Mouse (Mus musculus) neural tube, embryonic 10.5 days (tissue): Measurements from ENCODE around the gene Btbd9.

Experiments
- DNase-seq: peaks from one replicate; pipeline ENCODE4 v3.0.0-alpha.2; 2017; ENCODE audit warnings: low spot score; ENCODE audit errors: extremely low spot score

Btbd9 gene

GRCm38 (mm10) chr17:30215741-30216140 lies 360.5 kb downstream of the Btbd9 start:
- DNase-seq = no peak

DNA sequence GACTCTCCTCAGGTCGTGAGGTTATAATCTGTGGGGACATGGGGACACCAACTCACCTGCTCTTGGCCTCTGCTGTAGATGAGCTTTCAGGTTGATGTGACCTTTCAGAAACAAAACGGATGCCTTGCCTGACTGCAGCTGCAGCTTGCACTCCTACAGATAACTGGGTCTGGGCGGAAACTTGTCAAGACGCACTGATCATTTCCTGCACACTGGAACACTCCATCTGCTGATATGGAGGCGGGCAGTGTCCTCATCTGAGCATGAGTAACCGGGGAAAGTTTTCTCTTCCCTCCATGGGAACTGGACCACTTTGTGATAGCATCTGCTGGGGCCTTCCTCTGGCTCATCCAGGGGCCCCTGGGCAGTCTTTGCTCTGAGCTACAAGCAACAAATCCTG lies 361.9 kb downstream of the Btbd9 start:
- DNase-seq = no peak

DNA sequence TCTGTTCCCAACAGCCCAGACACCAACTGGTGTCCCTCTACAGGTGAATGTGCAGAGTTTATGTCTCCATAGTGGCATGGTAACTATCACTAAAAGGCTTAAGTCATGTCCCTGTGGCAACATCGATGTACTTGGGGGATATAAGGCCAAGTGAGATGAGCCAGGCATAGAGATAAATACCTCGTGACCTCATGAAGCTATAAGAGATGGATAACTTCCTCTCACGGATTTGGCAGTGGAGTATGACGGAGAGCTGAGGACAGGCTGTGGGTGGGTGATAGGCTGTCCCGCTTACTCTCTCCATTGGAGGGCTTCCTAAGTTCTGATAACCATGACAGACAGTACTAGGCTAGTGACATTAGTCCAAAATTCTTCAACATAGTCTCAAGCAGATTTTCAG lies 362.9 kb downstream of the Btbd9 start:
- DNase-seq = no peak

GRCm38 (mm10) chr17:30212647-30213046 lies 363.6 kb downstream of the Btbd9 start:
- no peak for DNase-seq

DNA sequence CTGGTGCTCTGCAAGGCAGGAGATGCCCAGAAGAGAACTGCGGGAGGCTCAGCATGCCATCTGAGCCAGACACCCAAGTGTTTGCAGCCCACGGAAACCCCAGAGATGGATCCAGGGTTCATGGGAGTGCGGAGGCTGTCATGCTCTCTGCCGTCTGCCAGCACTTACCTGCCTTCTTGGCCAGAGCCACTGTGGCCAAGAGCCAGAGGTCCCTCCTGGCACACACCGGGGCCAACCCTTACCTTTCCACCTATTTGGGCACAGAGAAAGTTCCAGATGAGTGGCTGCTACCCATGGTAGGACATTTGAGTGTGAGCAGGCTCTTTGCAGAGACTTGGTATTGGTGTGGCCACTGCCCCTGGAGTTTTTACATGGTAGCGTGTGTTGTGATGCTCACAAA lies 365.4 kb downstream of the Btbd9 start:
- no peak for DNase-seq

DNA sequence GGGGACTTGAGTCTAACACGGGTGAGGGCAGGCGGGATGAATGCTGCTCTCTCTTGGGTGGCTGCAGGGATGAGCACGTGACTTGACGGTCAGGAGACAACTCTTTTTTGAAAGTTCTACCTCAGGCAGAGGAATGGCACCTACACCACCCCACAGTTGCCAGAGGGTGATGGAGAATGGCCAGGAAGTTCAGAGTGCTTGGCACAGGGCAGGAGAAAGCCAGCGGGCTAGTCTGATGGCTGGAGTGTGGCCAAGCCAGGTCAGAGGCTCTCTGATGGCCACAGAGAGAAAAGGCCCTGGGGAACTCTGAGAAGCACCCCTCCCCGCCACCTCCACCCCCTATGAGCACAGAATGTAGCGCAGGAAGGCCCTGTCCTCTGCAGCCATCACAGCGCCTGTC lies 366.0 kb downstream of the Btbd9 start:
- DNase-seq = no peak

DNA sequence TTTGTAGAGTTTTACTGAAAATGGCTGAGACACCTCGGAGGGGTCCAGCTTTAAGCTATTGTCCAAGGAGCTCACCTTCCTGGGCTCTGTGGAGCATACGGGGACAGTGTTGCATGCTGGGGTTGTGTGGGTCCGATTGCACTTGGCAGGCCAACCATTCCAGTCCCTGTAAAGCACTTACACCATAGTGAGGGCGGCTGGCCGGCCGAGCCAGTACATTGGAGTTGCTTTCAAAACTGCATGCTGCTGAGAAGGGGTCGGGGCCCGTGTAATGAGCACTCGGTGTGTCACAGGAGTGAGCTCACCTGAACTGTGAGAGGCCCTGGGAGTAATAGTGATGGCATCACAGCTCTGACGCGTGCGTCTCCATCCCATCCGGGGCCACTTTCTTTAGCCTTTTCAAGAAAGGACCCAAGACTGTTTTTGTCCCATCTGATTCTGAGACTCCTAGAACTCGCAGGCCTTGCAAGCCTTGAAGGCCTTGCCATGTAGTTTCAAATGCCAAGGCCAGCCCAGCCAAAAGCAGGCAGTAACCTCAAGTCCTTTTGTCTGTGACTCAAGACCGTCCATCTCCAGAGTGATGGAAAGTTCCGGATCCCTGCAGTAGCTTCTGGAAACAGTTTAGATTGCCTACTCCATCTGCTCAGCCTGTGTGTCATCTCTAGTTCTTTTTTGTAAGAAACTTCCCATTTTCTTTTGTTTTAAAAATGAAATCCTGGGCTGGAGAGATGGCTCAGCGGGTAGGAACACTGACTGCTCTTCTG lies 371.0 kb downstream of the Btbd9 start:
- no peak for DNase-seq

- DNase-seq = no peak
These were observed 376.0 kb downstream of the Btbd9 start for GRCm38 (mm10) chr17:30200283-30200682.

DNA sequence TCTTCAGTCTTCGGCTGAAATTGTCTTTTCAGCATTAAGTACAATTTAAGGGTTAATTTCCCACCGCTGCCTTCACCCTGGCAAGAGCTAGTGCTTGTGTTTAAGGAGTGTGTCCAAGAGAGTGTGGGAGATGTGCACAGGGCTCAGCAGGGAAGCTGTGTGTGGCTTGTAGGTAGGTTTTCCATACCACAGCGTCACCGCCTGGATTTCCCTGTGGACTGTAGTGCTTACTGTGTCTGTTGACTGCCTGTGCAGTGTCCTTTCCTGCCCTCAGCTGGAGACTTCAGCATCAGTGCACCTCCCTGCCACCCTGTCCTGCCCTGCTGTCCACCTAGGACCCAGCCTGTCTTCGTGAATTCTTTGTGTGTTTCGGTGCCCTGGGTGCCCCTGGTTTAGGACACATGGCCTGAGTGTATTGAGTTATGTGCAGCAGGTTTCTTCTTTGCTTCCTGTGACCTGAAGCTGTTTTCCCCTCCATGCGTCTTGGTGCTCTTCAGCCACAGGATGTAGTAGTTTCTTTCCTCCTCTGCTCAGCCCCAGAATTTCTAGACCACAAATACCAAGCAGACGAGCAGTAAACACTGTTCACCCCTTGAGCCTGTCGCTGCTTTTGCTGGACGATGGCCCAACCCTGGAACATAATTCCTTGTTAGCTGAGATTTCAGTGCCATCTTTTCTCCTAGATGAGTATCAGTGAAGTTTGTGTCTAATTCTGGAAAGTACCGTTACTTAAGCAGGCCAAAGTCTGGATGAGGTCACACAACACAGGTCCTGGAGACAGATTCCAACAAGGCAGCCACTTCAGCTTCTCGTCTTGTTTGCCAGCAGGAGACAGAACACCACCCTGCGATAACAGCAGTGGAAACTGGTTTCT lies 376.7 kb downstream of the Btbd9 start:
- DNase-seq = no peak

DNA sequence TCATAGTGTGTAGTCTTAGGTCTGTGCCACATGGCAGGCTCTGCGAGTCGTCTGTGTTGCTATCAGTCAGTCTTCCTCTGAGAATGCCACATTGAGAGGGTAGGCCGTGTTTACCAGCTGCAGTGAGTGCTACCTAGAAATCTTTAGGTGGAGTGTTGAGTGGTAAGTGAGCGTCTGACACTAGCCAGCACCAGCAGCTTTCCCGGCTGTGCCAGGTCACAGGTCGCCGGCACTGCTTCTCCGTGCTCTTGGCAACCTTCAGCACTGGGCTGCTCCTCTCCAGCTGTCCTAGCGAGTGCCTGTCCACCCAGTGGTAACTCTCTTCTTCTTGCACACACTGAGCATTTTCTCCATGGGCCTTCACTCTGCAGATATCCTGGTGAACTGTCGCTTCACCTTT lies 377.9 kb downstream of the Btbd9 start:
- DNase-seq = no peak

DNA sequence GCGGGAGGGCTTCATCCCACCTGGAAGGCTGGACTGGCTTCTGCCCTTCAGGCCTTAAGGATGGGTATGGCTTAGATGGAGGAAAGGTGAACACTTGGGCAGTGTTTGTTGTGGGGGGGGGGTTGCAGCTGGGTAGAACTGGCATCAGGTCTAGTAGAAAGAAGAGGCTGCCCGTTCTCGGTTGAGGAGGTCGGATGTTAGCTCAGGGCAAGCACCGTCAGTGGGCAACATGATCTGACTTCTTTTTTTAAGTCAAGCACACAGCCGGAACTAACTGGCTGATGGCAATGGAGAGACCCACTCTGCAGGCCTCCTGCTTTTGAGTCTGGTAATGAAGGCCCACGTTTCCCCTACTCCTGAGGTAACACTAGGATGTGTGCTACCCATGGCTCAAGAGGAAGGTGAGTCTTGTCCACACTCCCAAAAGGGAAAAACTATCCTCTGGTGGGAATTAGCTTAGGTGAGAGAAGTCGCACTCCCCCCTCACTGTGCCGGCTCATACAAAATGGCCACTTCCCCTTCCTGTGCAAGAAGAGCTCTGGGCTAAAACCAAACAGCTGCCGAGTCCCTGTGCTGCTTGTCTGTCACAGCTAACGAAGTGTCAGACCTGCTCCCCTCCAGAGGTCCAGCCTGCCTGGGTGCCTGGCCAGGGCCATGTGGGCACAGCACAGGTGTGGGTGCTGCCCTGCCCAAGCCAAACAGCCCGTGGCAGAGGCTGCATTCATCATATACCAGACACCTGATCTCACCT lies 378.8 kb downstream of the Btbd9 start:
- DNase-seq = no peak

- no peak for DNase-seq
These were observed 379.6 kb downstream of the Btbd9 start for GRCm38 (mm10) chr17:30196401-30197279.

DNA sequence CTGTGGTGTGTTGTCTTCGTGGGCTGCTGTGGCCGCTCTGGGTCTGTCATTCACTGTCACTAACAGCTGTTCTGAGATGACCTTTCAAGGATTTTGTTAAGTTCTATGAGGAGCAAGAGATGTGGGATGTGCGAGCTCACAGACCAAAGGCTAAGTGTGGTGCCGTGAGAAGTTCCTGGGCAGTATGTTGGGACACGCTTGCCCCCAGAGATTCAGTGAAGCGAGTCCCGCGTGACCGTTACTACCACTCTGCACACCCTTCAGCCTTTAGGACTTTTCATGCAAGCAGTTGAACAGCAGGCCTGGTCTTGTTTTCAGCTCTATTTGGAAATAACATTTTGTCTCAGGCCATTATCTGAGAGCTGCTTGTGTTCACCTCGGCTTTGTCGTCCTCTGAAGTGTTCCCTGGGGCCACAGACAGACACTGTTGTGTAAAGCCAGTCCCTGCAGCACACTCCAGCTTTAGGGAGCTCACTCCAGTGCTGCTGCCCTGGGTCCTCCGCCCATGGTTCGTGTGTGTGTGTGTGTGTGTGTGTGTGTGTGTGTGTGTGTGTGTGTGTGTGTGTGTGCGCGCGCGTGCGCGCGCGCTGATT lies 380.6 kb downstream of the Btbd9 start:
- no peak for DNase-seq

- DNase-seq = no peak
These were observed 381.5 kb downstream of the Btbd9 start for GRCm38 (mm10) chr17:30194629-30195445.

DNA sequence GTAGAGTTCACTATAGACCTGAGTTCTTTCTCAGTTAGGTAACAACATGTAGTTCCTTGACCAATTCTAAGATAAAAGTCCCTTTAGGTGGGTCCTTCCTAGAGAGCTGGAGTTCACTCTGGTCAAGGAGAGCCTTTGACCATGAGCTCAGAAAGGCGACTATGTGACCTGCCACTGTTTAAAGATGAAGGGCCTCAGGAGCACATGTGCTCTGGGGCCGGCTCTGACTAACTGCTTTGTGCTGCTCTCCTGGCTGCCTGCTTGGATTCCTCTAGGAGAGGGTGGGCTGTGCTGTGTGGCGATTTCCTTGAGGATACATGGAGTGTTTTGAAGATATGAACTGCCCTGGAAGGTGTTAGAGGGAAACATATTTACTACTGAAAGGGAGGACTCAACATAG lies 382.2 kb downstream of the Btbd9 start:
- DNase-seq = no peak

DNA sequence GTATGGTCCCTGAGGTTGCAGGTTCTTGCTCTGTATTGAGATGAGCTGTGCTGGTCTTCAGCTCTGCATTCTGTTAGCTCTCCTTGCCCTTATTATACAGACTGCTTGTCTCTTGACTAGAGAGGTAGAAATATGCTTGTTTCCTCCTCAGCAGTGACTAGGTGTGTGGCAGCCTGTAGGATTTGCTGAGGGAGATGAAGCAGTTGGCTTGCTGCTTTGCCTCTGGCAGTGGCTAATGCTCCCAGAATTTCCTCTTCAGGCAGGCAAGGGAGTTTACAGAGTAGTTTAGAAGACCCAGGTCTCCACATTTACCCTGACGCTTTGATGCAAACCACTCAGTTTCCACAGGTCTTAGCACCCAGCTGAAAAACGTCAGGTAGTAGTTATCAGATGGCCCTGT lies 382.7 kb downstream of the Btbd9 start:
- no peak for DNase-seq

- no peak for DNase-seq
These were observed 383.8 kb downstream of the Btbd9 start for GRCm38 (mm10) chr17:30192416-30193005.

DNA sequence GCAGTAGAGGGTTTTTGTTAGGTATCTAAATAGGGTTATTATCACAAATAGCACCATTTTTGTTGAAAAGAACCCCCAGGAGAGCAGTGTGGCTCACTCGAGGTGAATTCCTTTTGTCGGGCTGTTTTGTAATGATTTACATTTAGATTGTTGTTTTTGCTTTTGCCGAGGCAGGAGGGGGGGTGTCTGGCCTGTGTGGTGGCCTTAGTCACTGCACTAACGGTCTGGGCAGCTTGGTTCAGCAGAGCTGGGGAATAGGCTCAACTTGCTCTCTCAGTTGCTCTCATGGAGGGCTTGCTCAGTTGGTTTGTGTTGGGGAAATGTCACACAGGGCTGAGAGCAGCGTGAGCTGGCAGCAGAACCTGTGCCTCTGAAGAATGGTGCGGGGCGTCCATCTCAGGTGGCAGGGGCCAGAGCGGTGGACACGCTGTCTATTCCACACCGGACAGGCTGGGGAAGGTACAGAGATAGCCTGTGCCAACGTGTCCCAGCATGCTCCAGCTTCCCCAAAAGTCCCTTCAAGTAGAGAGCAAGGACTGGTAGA lies 385.1 kb downstream of the Btbd9 start:
- DNase-seq = peak; percentile 8
